Mouse (Mus musculus) kidney, adult 2 months (tissue): ENCODE data around the gene Adamts17.

Source experiments
- CTCF ChIP-seq: fragments of 200-500 bp; conservative IDR thresholded peaks from 2 replicates; pipeline ENCODE4 v1.5.1; 2011; ENCODE audit warnings: low read depth, mild to moderate bottlenecking, control low read depth, low read length, moderate library complexity, mixed read lengths; ENCODE audit not compliant: insufficient read depth, insufficient read length
- POLR2A ChIP-seq: fragments of 200-500 bp; IDR thresholded peaks from one replicate; pipeline ENCODE4 v1.6.1; 2011; ENCODE audit warnings: low read depth, low read length, control low read depth

DNA sequence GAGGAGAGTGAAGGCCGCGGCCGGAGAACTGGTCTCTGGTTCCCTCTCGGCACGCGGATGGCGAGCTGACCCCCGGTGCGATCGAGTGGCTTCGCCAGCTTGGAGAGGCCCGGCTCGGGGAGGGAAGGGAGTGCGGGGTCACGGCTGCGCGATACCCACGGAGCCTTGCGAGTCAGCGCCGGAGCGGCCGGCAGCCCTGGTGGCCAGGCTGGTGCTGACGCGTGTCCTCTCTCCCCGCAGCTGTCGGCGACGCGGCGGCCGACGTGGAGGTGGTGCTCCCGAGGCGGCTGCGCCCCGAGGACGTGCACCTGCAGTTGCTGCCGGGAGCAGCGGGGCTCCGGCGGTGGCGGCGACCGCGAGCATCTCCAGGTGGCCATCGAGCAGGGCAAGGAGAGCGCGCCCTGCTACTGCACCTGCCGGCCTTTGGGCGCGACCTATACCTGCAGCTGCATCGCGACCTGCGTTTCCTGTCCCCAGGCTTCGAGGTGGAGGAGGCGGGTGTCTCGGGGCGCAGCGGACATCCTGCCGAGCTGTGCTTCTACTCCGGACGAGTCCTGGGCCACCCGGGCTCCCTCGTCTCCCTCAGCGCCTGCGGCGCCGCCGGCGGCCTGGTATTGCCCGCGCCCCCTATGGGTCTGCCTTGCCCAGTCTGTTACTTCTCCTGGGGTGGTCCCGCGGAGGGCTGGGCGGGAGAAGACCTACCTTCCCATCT, 629 bp downstream of the Adamts17 start:
- no peak for TF ChIP-seq CTCF
- no peak for TF ChIP-seq POLR2A
